Mouse (Mus musculus) liver, embryonic 16.5 days (tissue): ENCODE results near the gene Fam189a1. TPM values are rescaled to one million over a fixed set of nuclear protein-coding genes. Genes with fewer than 3 reads are reported as not detected.

Experiments
- ATAC-seq: fragments of 200-750 bp; cut with Nextera tagmentation; 2 replicates; pipeline ENCODE4 v1.8.0; 2017; ENCODE audit warnings: low read depth, mild to moderate bottlenecking, moderate number of reproducible peaks, moderate library complexity
- H3K27ac ChIP-seq: fragments of 300-500 bp; sonication (generic); 2 replicates; pipeline ENCODE4 v1.5.1; 2014; ENCODE audit warnings: mild to moderate bottlenecking, low read length
- H3K27me3 ChIP-seq: fragments of 300-500 bp; sonication (generic); 2 replicates; pipeline ENCODE4 v1.6.1; 2014; ENCODE audit warnings: low read depth, low read length, mixed read lengths; ENCODE audit not compliant: control insufficient read depth, insufficient read depth
- H3K36me3 ChIP-seq: fragments of 300-500 bp; sonication (generic); 2 replicates; pipeline ENCODE4 v1.6.1; 2014; ENCODE audit warnings: mild to moderate bottlenecking; ENCODE audit not compliant: control insufficient read depth, insufficient read depth
- H3K4me1 ChIP-seq: fragments of 300-500 bp; sonication (generic); 2 replicates; pipeline ENCODE4 v1.6.1; 2014; ENCODE audit warnings: low read depth, low read length, mixed read lengths; ENCODE audit not compliant: control insufficient read depth
- H3K4me2 ChIP-seq: fragments of 300-500 bp; sonication (generic); 2 replicates; pipeline ENCODE4 v1.6.1; 2014; ENCODE audit warnings: low read depth, low read length, mixed read lengths
- H3K4me3 ChIP-seq: fragments of 300-500 bp; sonication (generic); 2 replicates; pipeline ENCODE4 v1.5.1; 2014; ENCODE audit warnings: low read depth, mild to moderate bottlenecking, low read length
- H3K9ac ChIP-seq: fragments of 300-500 bp; sonication (generic); 2 replicates; pipeline ENCODE4 v1.6.1; 2014; ENCODE audit warnings: low read depth, low read length
- H3K9me3 ChIP-seq: fragments of 300-500 bp; sonication (generic); replicated peaks from 2 replicates; pipeline ENCODE4 v1.6.1; 2016; ENCODE audit warnings: low read length; ENCODE audit not compliant: control insufficient read depth
- WGBS: fragments of 180-500 bp; shearing (Covaris S2); extraction: QIAGEN DNeasy Blood & Tissue Kit; methylation state at CpG from one replicate; pipeline ENCODE4 v1.1.7; 2014; ENCODE audit not compliant: insufficient replicate concordance; 5-methylcytosine and 5-hydroxymethylcytosine counted together
- polyA plus RNA-seq: library from polyadenylated mRNA; unstranded; fragments of >200 nt; fragmentation: Nextera tagmentation; extraction: Ambion mirVana; gene quantifications from 2 replicates; pipeline ENCODE4 v1.2.1, GENCODE M21; 2015

Fam189a1 gene
- polyA plus RNA-seq, 1 experiment from 2014 or later, result not detected

GRCm38 (mm10) chr7:64934115-64934514 lies 222.3 kb downstream of the Fam189a1 start:
- no peaks in the 10 kb centered on the region for H3K27me3 ChIP-seq
- no peak overlapping the region for H3K27ac ChIP-seq
- no peaks in the 10 kb centered on the region for H3K9me3 ChIP-seq
- H3K4me2 ChIP-seq, result no peak overlapping the region
- no peak for ATAC-seq
- H3K4me1 ChIP-seq, result no peaks in the 10 kb centered on the region
- WGBS, result 36% methylated on average over 3 of the region's 3 CpGs
- H3K9ac ChIP-seq, result no peak overlapping the region
- H3K4me3 ChIP-seq, result no peak overlapping the region
- no peaks in the 10 kb centered on the region for H3K36me3 ChIP-seq

GRCm38 (mm10) chr7:64930980-64931379 lies 225.4 kb downstream of the Fam189a1 start:
- Histone ChIP-seq H3K9me3 (no peaks in the 10 kb centered on the region), H3K27me3 (no peaks in the 10 kb centered on the region), H3K4me1 (no peaks in the 10 kb centered on the region), H3K36me3 (no peaks in the 10 kb centered on the region), H3K4me2 (no peak overlapping the region), H3K4me3 (no peak overlapping the region), H3K27ac (no peak overlapping the region), H3K9ac (no peak overlapping the region)
- 57% methylated on average over 4 of the region's 4 CpGs for whole genome bisulfite sequencing
- no peak for ATAC-seq

- Histone ChIP-seq H3K27ac (no peak overlapping the region), H3K9ac (no peak overlapping the region), H3K4me3 (no peak overlapping the region), H3K4me1 (no peaks in the 10 kb centered on the region), H3K36me3 (no peaks in the 10 kb centered on the region), H3K4me2 (no peak overlapping the region), H3K27me3 (no peaks in the 10 kb centered on the region), H3K9me3 (no peaks in the 10 kb centered on the region)
- no peak for ATAC-seq
- WGBS, result 63% methylated on average over 5 of the region's 5 CpGs
These were observed 232.5 kb downstream of the Fam189a1 start for GRCm38 (mm10) chr7:64923918-64924317.

- Histone ChIP-seq H3K27ac (no peak overlapping the region), H3K4me2 (no peak overlapping the region), H3K9me3 (no peaks in the 10 kb centered on the region), H3K4me1 (no peaks in the 10 kb centered on the region), H3K36me3 (no peaks in the 10 kb centered on the region), H3K27me3 (no peaks in the 10 kb centered on the region), H3K9ac (no peak overlapping the region), H3K4me3 (no peak overlapping the region)
- WGBS, result 72% methylated on average over 13 of the region's 13 CpGs
- ATAC-seq, result no peak
These were observed 235.2 kb downstream of the Fam189a1 start for GRCm38 (mm10) chr7:64921189-64921588.

- Histone ChIP-seq H3K27ac (no peak overlapping the region), H3K36me3 (no peaks in the 10 kb centered on the region), H3K27me3 (no peaks in the 10 kb centered on the region), H3K9me3 (no peaks in the 10 kb centered on the region), H3K9ac (no peak overlapping the region), H3K4me1 (no peaks in the 10 kb centered on the region), H3K4me2 (no peak overlapping the region), H3K4me3 (no peak overlapping the region)
- 62% methylated on average over 5 of the region's 5 CpGs for WGBS
- ATAC-seq, result no peak
These were observed 235.6 kb downstream of the Fam189a1 start for GRCm38 (mm10) chr7:64920735-64921134.

GRCm38 (mm10) chr7:64916654-64917053 lies 239.7 kb downstream of the Fam189a1 start:
- Histone ChIP-seq H3K27ac (no peak overlapping the region), H3K4me3 (no peak overlapping the region), H3K36me3 (no peaks in the 10 kb centered on the region), H3K4me2 (no peak overlapping the region), H3K4me1 (no peaks in the 10 kb centered on the region), H3K27me3 (no peaks in the 10 kb centered on the region), H3K9me3 (no peaks in the 10 kb centered on the region), H3K9ac (no peak overlapping the region)
- no peak for ATAC-seq
- 44% methylated on average over 7 of the region's 7 CpGs for WGBS

GRCm38 (mm10) chr7:64915121-64915520 lies 241.2 kb downstream of the Fam189a1 start:
- Histone ChIP-seq H3K27ac (no peak overlapping the region), H3K9ac (no peak overlapping the region), H3K27me3 (no peaks in the 10 kb centered on the region), H3K4me1 (no peaks in the 10 kb centered on the region), H3K4me3 (no peak overlapping the region), H3K9me3 (no peaks in the 10 kb centered on the region), H3K4me2 (no peak overlapping the region), H3K36me3 (no peaks in the 10 kb centered on the region)
- ATAC-seq, result no peak
- WGBS, result 85% methylated on average over 2 of the region's 2 CpGs

- Histone ChIP-seq H3K4me3 (no peak overlapping the region), H3K9ac (no peak overlapping the region), H3K4me2 (no peak overlapping the region), H3K27me3 (no peaks in the 10 kb centered on the region), H3K36me3 (no peaks in the 10 kb centered on the region), H3K9me3 (no peaks in the 10 kb centered on the region), H3K4me1 (no peaks in the 10 kb centered on the region), H3K27ac (no peak overlapping the region)
- no peak for ATAC-seq
- 22% methylated on average over 2 of the region's 2 CpGs for WGBS
These were observed 244.4 kb downstream of the Fam189a1 start for GRCm38 (mm10) chr7:64911945-64912344.

GRCm38 (mm10) chr7:64910208-64910607 lies 246.2 kb downstream of the Fam189a1 start:
- H3K27ac ChIP-seq, result no peak overlapping the region
- no peaks in the 10 kb centered on the region for H3K36me3 ChIP-seq
- no peak overlapping the region for H3K9ac ChIP-seq
- no peaks in the 10 kb centered on the region for H3K4me1 ChIP-seq
- ATAC-seq, result no peak
- no peaks in the 10 kb centered on the region for H3K9me3 ChIP-seq
- no peaks in the 10 kb centered on the region for H3K27me3 ChIP-seq
- 59% methylated on average over 2 of the region's 2 CpGs for WGBS
- no peak overlapping the region for H3K4me2 ChIP-seq
- H3K4me3 ChIP-seq, result no peak overlapping the region

GRCm38 (mm10) chr7:64906955-64907354 lies 249.4 kb downstream of the Fam189a1 start:
- H3K9me3 ChIP-seq, result no peaks in the 10 kb centered on the region
- WGBS, result 46% methylated on average over 5 of the region's 5 CpGs
- H3K4me3 ChIP-seq, result no peak overlapping the region
- H3K27me3 ChIP-seq, result no peaks in the 10 kb centered on the region
- H3K4me1 ChIP-seq, result no peaks in the 10 kb centered on the region
- no peak for ATAC-seq
- no peak overlapping the region for H3K9ac ChIP-seq
- H3K4me2 ChIP-seq, result no peak overlapping the region
- H3K27ac ChIP-seq, result no peak overlapping the region
- H3K36me3 ChIP-seq, result no peaks in the 10 kb centered on the region
